Comparison of ENCODE assay signal across 17 mouse cellular contexts in genomic region chr11:115467217-115467618, GRCm38 (mm10). TPM values are rescaled to one million over a fixed set of nuclear protein-coding genes. Genes with fewer than 3 reads are reported as not detected.
DNase-seq lines count a peak whose midpoint lies in the region; ATAC-seq and TF ChIP-seq lines count a peak whose summit lies in the region.
"Had no signal": no experiment of that assay in that cellular context is flagged by ENCODE, and none has a peak within 500 bp of the region (broad histone marks: within the 10 kb centered on the region; RNA-seq: fewer than 3 reads in every experiment).

No protein-coding gene starts in this region.

- H3K4me3 ChIP-seq in hindbrain, embryonic 10.5 days = no peak overlapping the region
- no peak overlapping the region for H3K4me3 ChIP-seq in hindbrain, postnatal 0 days (ENCODE audit: low read length)
- H3K4me3 ChIP-seq in ES-E14 (ENCODE audit: insufficient read depth in 1 of 2, low read depth in 1 of 2, low read length in 2 of 2, poor library complexity in 1 of 2, severe bottlenecking in 1 of 2) = no peak overlapping the region
- no peak overlapping the region for H3K4me3 ChIP-seq in embryonic facial prominence, embryonic 11.5 days (ENCODE audit: low read depth, low read length)
- no peak overlapping the region for H3K4me3 ChIP-seq in limb, embryonic 14.5 days (replicated peaks; ENCODE audit: low read length)
- no peak overlapping the region for H3K4me3 ChIP-seq in left cerebral cortex, adult 2 months
- H3K4me3 ChIP-seq: hindbrain, embryonic 15.5 days had no signal

- no peak for ATAC-seq in hindbrain, postnatal 0 days
- ATAC-seq in embryonic facial prominence, embryonic 11.5 days (replicated peaks; ENCODE audit: insufficient number of reproducible peaks, low FRiP score, low TSS enrichment, low read depth) = peak; percentile 76
- peak; percentile 70 for ATAC-seq in limb, embryonic 14.5 days (ENCODE audit: low FRiP score, low read depth)
- ATAC-seq in megakaryocyte, adult 5-6 weeks (ENCODE audit: poor library complexity, severe bottlenecking) = no peak
- ATAC-seq: forebrain, postnatal 0 days; Patski had no signal

- WGBS in hindbrain, embryonic 10.5 days = 39% methylated on average over 4 of the region's 4 CpGs
- 40% methylated on average over 4 of the region's 4 CpGs for WGBS in hindbrain, postnatal 0 days
- 18% methylated on average over 4 of the region's 4 CpGs for WGBS in embryonic facial prominence, embryonic 11.5 days
- 5% methylated on average over 4 of the region's 4 CpGs for WGBS in limb, embryonic 14.5 days

- H3K27me3 ChIP-seq in hindbrain, embryonic 10.5 days (ENCODE audit: insufficient read depth, poor library complexity, severe bottlenecking) = peaks cover 7% of the 10 kb centered on the region
- no peaks in the 10 kb centered on the region for H3K27me3 ChIP-seq in hindbrain, postnatal 0 days (ENCODE audit: insufficient read depth, low read length)
- H3K27me3 ChIP-seq in embryonic facial prominence, embryonic 11.5 days (ENCODE audit: control insufficient read depth, insufficient read depth, low read length) = no peaks in the 10 kb centered on the region
- no peaks in the 10 kb centered on the region for H3K27me3 ChIP-seq in limb, embryonic 14.5 days (ENCODE audit: control insufficient read depth, insufficient read depth, low read length)
- H3K27me3 ChIP-seq: hindbrain, embryonic 15.5 days; Patski had no signal

- H3K36me3 ChIP-seq in hindbrain, embryonic 10.5 days = no peaks in the 10 kb centered on the region
- no peaks in the 10 kb centered on the region for H3K36me3 ChIP-seq in hindbrain, postnatal 0 days (ENCODE audit: insufficient read depth, low read length)
- H3K36me3 ChIP-seq in ES-E14 (ENCODE audit: control insufficient read depth, insufficient read depth, low read length, poor library complexity, severe bottlenecking) = no peaks in the 10 kb centered on the region
- H3K36me3 ChIP-seq in embryonic facial prominence, embryonic 11.5 days (replicated peaks; ENCODE audit: control insufficient read depth, insufficient read depth, low read depth, low read length) = no peaks in the 10 kb centered on the region
- H3K36me3 ChIP-seq in limb, embryonic 14.5 days (ENCODE audit: control insufficient read depth, insufficient read depth, low read length) = no peaks in the 10 kb centered on the region
- H3K36me3 ChIP-seq: hindbrain, embryonic 15.5 days had no signal

- peak; percentile 54 for DNase-seq in hindbrain, embryonic 10.5 days (ENCODE audit: low spot score)
- no peak for DNase-seq in hindbrain, postnatal 0 days (ENCODE audit: low spot score)
- DNase-seq in ES-E14 (ENCODE audit: low read depth, low spot score) = no peak
- peak; percentile 87 for DNase-seq in embryonic facial prominence, embryonic 11.5 days (ENCODE audit: low spot score)
- peak; percentile 64 for DNase-seq in limb, embryonic 14.5 days (ENCODE audit: low spot score)
- no peak for DNase-seq in spleen, postnatal 4 days (ENCODE audit: low spot score in 2 of 2)
- no peak for DNase-seq in left cerebral cortex, adult 2 months (ENCODE audit: extremely low spot score in 1 of 2, low spot score in 2 of 2)
- DNase-seq: adrenal gland, adult 8-10 months; forebrain, postnatal 0 days; right cerebral cortex, adult 18-20 months; thymus, postnatal 14 days had no signal

- H3K9me3 ChIP-seq in hindbrain, embryonic 10.5 days = no peaks in the 10 kb centered on the region
- H3K9me3 ChIP-seq in hindbrain, postnatal 0 days (ENCODE audit: low read length) = no peaks in the 10 kb centered on the region
- H3K9me3 ChIP-seq in ES-E14 (ENCODE audit: control insufficient read depth, insufficient read depth, low read depth, low read length) = no peaks in the 10 kb centered on the region
- H3K9me3 ChIP-seq in embryonic facial prominence, embryonic 11.5 days (replicated peaks; ENCODE audit: control insufficient read depth, low read length) = no peaks in the 10 kb centered on the region
- no peaks in the 10 kb centered on the region for H3K9me3 ChIP-seq in limb, embryonic 14.5 days (ENCODE audit: control insufficient read depth, low read length)
- H3K9me3 ChIP-seq: hindbrain, embryonic 15.5 days had no signal

- H3K27ac ChIP-seq in hindbrain, embryonic 10.5 days = peak overlapping the region; percentile 56
- H3K27ac ChIP-seq in hindbrain, postnatal 0 days = no peak overlapping the region
- H3K27ac ChIP-seq in ES-E14 (ENCODE audit: insufficient read depth, low read depth, low read length, poor library complexity, severe bottlenecking) = no peak overlapping the region
- peak overlapping the region; percentile 59 for H3K27ac ChIP-seq in embryonic facial prominence, embryonic 11.5 days (replicated peaks; ENCODE audit: low read depth, low read length)
- H3K27ac ChIP-seq in limb, embryonic 14.5 days (replicated peaks; ENCODE audit: low read depth, low read length) = no peak overlapping the region
- H3K27ac ChIP-seq in left cerebral cortex, adult 2 months = no peak overlapping the region
- H3K27ac ChIP-seq: hindbrain, embryonic 15.5 days had no signal

- no peak for TF ChIP-seq CTCF in hindbrain, postnatal 0 days (IDR thresholded peaks at IDR 0.05; ENCODE audit: low read depth)
- no peak for TF ChIP-seq CTCF in left cerebral cortex, adult 2 months (IDR thresholded peaks at IDR 0.05)

- peaks cover 29% of the 10 kb centered on the region for H3K4me1 ChIP-seq in hindbrain, embryonic 10.5 days (replicated peaks)
- no peaks in the 10 kb centered on the region for H3K4me1 ChIP-seq in hindbrain, postnatal 0 days (ENCODE audit: insufficient read depth, low read length)
- H3K4me1 ChIP-seq in ES-E14 (ENCODE audit: control insufficient read depth in 2 of 2, insufficient read depth in 2 of 2, low read length in 2 of 2, poor library complexity in 1 of 2) = peaks cover 7 to 31% of the 10 kb centered on the region in 2 experiments
- no peaks in the 10 kb centered on the region for H3K4me1 ChIP-seq in embryonic facial prominence, embryonic 11.5 days (ENCODE audit: control insufficient read depth, insufficient read depth, low read length)
- H3K4me1 ChIP-seq in limb, embryonic 14.5 days (ENCODE audit: control insufficient read depth, insufficient read depth, low read length) = no peaks in the 10 kb centered on the region
- H3K4me1 ChIP-seq: hindbrain, embryonic 15.5 days had no signal

- in situ Hi-C loops in ES-E14 (cut with MboI; ENCODE audit: low sequenced_read_pairs in 2 of 2, unreplicated experiment in 2 of 2) = no loop called here

- no peak overlapping the region for H3K4me2 ChIP-seq in hindbrain, postnatal 0 days (ENCODE audit: low read depth, low read length)
- H3K4me2 ChIP-seq in embryonic facial prominence, embryonic 11.5 days (ENCODE audit: low read depth, low read length) = no peak overlapping the region; the same call in 1 of the 2 replicates
- H3K4me2 ChIP-seq in limb, embryonic 14.5 days (replicated peaks; ENCODE audit: low read depth, low read length, severe bottlenecking) = no peak overlapping the region
- H3K4me2 ChIP-seq: hindbrain, embryonic 15.5 days; liver, embryonic 11.5 days had no signal

- no peak for TF ChIP-seq POLR2A in limb, embryonic 14.5 days (IDR thresholded peaks at IDR 0.05; ENCODE audit: borderline replicate concordance, extremely low read depth, insufficient read depth, insufficient read length)

- H3K9ac ChIP-seq in hindbrain, postnatal 0 days (replicated peaks; ENCODE audit: low read length) = no peak overlapping the region
- 0 out of 2 replicates have a peak overlapping the region, but pooled peaks have one; percentile 3 for H3K9ac ChIP-seq in ES-E14 (ENCODE audit: insufficient read depth, low read depth, low read length, poor library complexity, severe bottlenecking)
- peak overlapping the region; percentile 37; the same call in 1 of the 2 replicates for H3K9ac ChIP-seq in embryonic facial prominence, embryonic 11.5 days (replicated peaks; ENCODE audit: low read length)
- H3K9ac ChIP-seq in limb, embryonic 14.5 days (ENCODE audit: low read depth, low read length, severe bottlenecking) = no peak overlapping the region
- H3K9ac ChIP-seq: forebrain, postnatal 0 days; hindbrain, embryonic 15.5 days had no signal

- intact Hi-C loops in left cerebral cortex, adult 2 months (cut with DNase I) = no loop called here

RNA-seq across cellular contexts. Expression of gene Slc16a5, which starts 4.9 kb away (rescaled TPM):
- not detected in 2 replicates for polyA plus RNA-seq in hindbrain, embryonic 10.5 days (2016; fragmentation: Nextera tagmentation; extraction: Ambion mirVana)
- 0.10 TPM in 1 of 2 replicates, not detected in the other for total RNA-seq in hindbrain, postnatal 0 days (2014; rRNA removed)
- 0.30 and 0.66 TPM in 2 replicates for polyA plus RNA-seq in hindbrain, postnatal 0 days (2015; fragmentation: Nextera tagmentation; extraction: Ambion mirVana)
- total RNA-seq in ES-E14 (2012; rRNA removed) = 1.1 and 1.6 TPM in 2 replicates
- polyA plus RNA-seq in embryonic facial prominence, embryonic 11.5 days (2014; fragmentation: Nextera tagmentation; extraction: Ambion mirVana) = 0.22 TPM in 1 of 2 replicates, not detected in the other
- polyA plus RNA-seq in limb, embryonic 14.5 days (2012; rRNA removed) = 0.04 and 0.08 TPM in 2 replicates
- polyA plus RNA-seq in limb, embryonic 14.5 days (2014; fragmentation: Nextera tagmentation; extraction: Ambion mirVana) = not detected in 2 replicates
- not detected for total RNA-seq in left cerebral cortex, adult 2 months (2021)
- total RNA-seq in megakaryocyte, adult 5-6 weeks (2015) = 0.09 and 0.42 TPM in 2 replicates
- total RNA-seq in megakaryocyte, adult 5-6 weeks (2017) = 0.08 and 0.15 TPM in 2 replicates
- total RNA-seq: common myeloid progenitor, adult 5-6 weeks; forebrain, postnatal 0 days; granulocyte monocyte progenitor cell, adult 5-6 weeks had no signal
- polyA plus RNA-seq: liver, embryonic 11.5 days had no signal

RNA-seq across cellular contexts. Expression of gene Armc7, which starts 8.2 kb away (rescaled TPM):
- polyA plus RNA-seq in hindbrain, embryonic 10.5 days (2016; fragmentation: Nextera tagmentation; extraction: Ambion mirVana) = 8.1 and 10.8 TPM in 2 replicates
- 9.9 and 11.8 TPM in 2 replicates for total RNA-seq in hindbrain, postnatal 0 days (2014; rRNA removed)
- polyA plus RNA-seq in hindbrain, postnatal 0 days (2015; fragmentation: Nextera tagmentation; extraction: Ambion mirVana) = 10.7 and 11.0 TPM in 2 replicates
- total RNA-seq in ES-E14 (2012; rRNA removed) = 4.8 and 5.0 TPM in 2 replicates
- polyA plus RNA-seq in embryonic facial prominence, embryonic 11.5 days (2014; fragmentation: Nextera tagmentation; extraction: Ambion mirVana) = 8.1 and 8.7 TPM in 2 replicates
- 7.5 and 9.7 TPM in 2 replicates for polyA plus RNA-seq in limb, embryonic 14.5 days (2012; rRNA removed)
- polyA plus RNA-seq in limb, embryonic 14.5 days (2014; fragmentation: Nextera tagmentation; extraction: Ambion mirVana) = 8.4 and 8.5 TPM in 2 replicates
- total RNA-seq in left cerebral cortex, adult 2 months (2021) = 10 to 100 TPM; 11.9 to 18.0 TPM
- total RNA-seq in megakaryocyte, adult 5-6 weeks (2015) = 17.2 and 18.5 TPM in 2 replicates
- total RNA-seq in megakaryocyte, adult 5-6 weeks (2017) = 19.8 and 38.6 TPM in 2 replicates

RNA-seq across cellular contexts. Expression of gene Nt5c, which starts 24.4 kb away (rescaled TPM):
- 93.3 and 98.0 TPM in 2 replicates for polyA plus RNA-seq in hindbrain, embryonic 10.5 days (2016; fragmentation: Nextera tagmentation; extraction: Ambion mirVana)
- 54.3 and 62.2 TPM in 2 replicates for total RNA-seq in hindbrain, postnatal 0 days (2014; rRNA removed)
- 129 and 130 TPM in 2 replicates for polyA plus RNA-seq in hindbrain, postnatal 0 days (2015; fragmentation: Nextera tagmentation; extraction: Ambion mirVana)
- 37.2 and 50.5 TPM in 2 replicates for total RNA-seq in ES-E14 (2012; rRNA removed)
- polyA plus RNA-seq in embryonic facial prominence, embryonic 11.5 days (2014; fragmentation: Nextera tagmentation; extraction: Ambion mirVana) = 67.4 and 70.7 TPM in 2 replicates
- polyA plus RNA-seq in limb, embryonic 14.5 days (2012; rRNA removed) = 51.8 and 55.4 TPM in 2 replicates
- 70.6 and 76.6 TPM in 2 replicates for polyA plus RNA-seq in limb, embryonic 14.5 days (2014; fragmentation: Nextera tagmentation; extraction: Ambion mirVana)
- 10 to 100 TPM; 57.6 to 67.2 TPM for total RNA-seq in left cerebral cortex, adult 2 months (2021)
- total RNA-seq in megakaryocyte, adult 5-6 weeks (2015) = 80.9 and 84.8 TPM in 2 replicates
- 104 and 113 TPM in 2 replicates for total RNA-seq in megakaryocyte, adult 5-6 weeks (2017)

RNA-seq across cellular contexts. Expression of gene Trim80, which starts 26.9 kb away (rescaled TPM):
- polyA plus RNA-seq in hindbrain, embryonic 10.5 days (2016; fragmentation: Nextera tagmentation; extraction: Ambion mirVana) = 0.08 and 0.16 TPM in 2 replicates
- total RNA-seq in hindbrain, postnatal 0 days (2014; rRNA removed) = not detected in 2 replicates
- polyA plus RNA-seq in hindbrain, postnatal 0 days (2015; fragmentation: Nextera tagmentation; extraction: Ambion mirVana) = 0.11 TPM in 1 of 2 replicates, not detected in the other
- total RNA-seq in ES-E14 (2012; rRNA removed) = 0.31 and 0.58 TPM in 2 replicates
- not detected in 2 replicates for polyA plus RNA-seq in embryonic facial prominence, embryonic 11.5 days (2014; fragmentation: Nextera tagmentation; extraction: Ambion mirVana)
- not detected in 2 replicates for polyA plus RNA-seq in limb, embryonic 14.5 days (2012; rRNA removed)
- polyA plus RNA-seq in limb, embryonic 14.5 days (2014; fragmentation: Nextera tagmentation; extraction: Ambion mirVana) = 0.15 TPM in 1 of 2 replicates, not detected in the other
- under 1 TPM in 1 of 2 experiments, not detected in 1; 0.16 TPM for total RNA-seq in left cerebral cortex, adult 2 months (2021)
- not detected in 2 replicates for total RNA-seq in megakaryocyte, adult 5-6 weeks (2015)
- total RNA-seq in megakaryocyte, adult 5-6 weeks (2017) = not detected in 2 replicates
- total RNA-seq: adrenal gland, adult 8-10 months; common myeloid progenitor, adult 5-6 weeks; forebrain, postnatal 0 days; granulocyte monocyte progenitor cell, adult 5-6 weeks had no signal
- polyA plus RNA-seq: forebrain, postnatal 0 days; hindbrain, embryonic 15.5 days; Patski had no signal

RNA-seq across cellular contexts. Expression of gene Jpt1, which starts 47.0 kb away (rescaled TPM):
- polyA plus RNA-seq in hindbrain, embryonic 10.5 days (2016; fragmentation: Nextera tagmentation; extraction: Ambion mirVana) = 778 and 995 TPM in 2 replicates
- 640 and 655 TPM in 2 replicates for total RNA-seq in hindbrain, postnatal 0 days (2014; rRNA removed)
- polyA plus RNA-seq in hindbrain, postnatal 0 days (2015; fragmentation: Nextera tagmentation; extraction: Ambion mirVana) = 966 and 1,016 TPM in 2 replicates
- total RNA-seq in ES-E14 (2012; rRNA removed) = 164 and 205 TPM in 2 replicates
- 654 and 692 TPM in 2 replicates for polyA plus RNA-seq in embryonic facial prominence, embryonic 11.5 days (2014; fragmentation: Nextera tagmentation; extraction: Ambion mirVana)
- 411 and 458 TPM in 2 replicates for polyA plus RNA-seq in limb, embryonic 14.5 days (2012; rRNA removed)
- 541 and 547 TPM in 2 replicates for polyA plus RNA-seq in limb, embryonic 14.5 days (2014; fragmentation: Nextera tagmentation; extraction: Ambion mirVana)
- total RNA-seq in left cerebral cortex, adult 2 months (2021) = 100 to 1,000 TPM; 158 to 161 TPM
- total RNA-seq in megakaryocyte, adult 5-6 weeks (2015) = 211 and 220 TPM in 2 replicates
- total RNA-seq in megakaryocyte, adult 5-6 weeks (2017) = 181 and 183 TPM in 2 replicates

Comparison
In these comparisons a context has a peak if more than half of its experiments do, and no peak if none do; other contexts are left out.
1. DNase-seq: peak in hindbrain, embryonic 10.5 days (single experiment), embryonic facial prominence, embryonic 11.5 days (single experiment) and limb, embryonic 14.5 days (single experiment); none in hindbrain, postnatal 0 days (single experiment), ES-E14 (single experiment), spleen, postnatal 4 days (0 of 2) and left cerebral cortex, adult 2 months (0 of 2).
2. H3K27ac ChIP-seq: peak in hindbrain, embryonic 10.5 days (single experiment) and embryonic facial prominence, embryonic 11.5 days (single experiment); none in hindbrain, postnatal 0 days (single experiment), ES-E14 (single experiment), limb, embryonic 14.5 days (single experiment) and left cerebral cortex, adult 2 months (single experiment).
3. ATAC-seq: peak in embryonic facial prominence, embryonic 11.5 days (single experiment) and limb, embryonic 14.5 days (single experiment); none in hindbrain, postnatal 0 days (single experiment) and megakaryocyte, adult 5-6 weeks (single experiment).
4. H3K9ac ChIP-seq: peak in ES-E14 (single experiment) and embryonic facial prominence, embryonic 11.5 days (single experiment); none in hindbrain, postnatal 0 days (single experiment) and limb, embryonic 14.5 days (single experiment).